ENCODE assay signal across 15 mouse cellular contexts in the genomic region with DNA sequence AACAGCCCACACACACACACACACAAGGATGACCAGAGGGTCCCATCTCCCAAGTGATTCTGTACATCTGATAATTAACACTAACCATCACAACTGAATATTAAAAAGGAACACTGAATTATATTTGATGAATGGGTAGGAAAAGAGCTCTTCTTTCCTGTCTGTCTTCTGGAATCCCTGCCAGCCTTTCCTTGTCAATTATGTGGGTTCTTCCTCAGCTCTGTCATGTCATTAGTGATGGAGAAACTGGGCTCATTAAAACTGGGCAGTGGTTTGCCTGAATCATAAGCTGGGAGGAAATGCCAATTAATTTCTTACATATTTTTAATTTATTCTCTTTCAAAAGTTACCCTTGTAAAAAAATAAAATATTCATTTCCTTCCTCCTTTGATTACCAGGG. TPM values are rescaled to one million over a fixed set of nuclear protein-coding genes. Genes with fewer than 3 reads are reported as not detected.
A peak's percentile ranks its signal among the peaks of the same experiment; 100 is the strongest.
DNase-seq lines count a peak whose midpoint lies in the region; ATAC-seq and TF ChIP-seq lines count a peak whose summit lies in the region.
"Had no signal": no experiment of that assay in that cellular context is flagged by ENCODE, and none has a peak within 500 bp of the region (broad histone marks: within the 10 kb centered on the region; RNA-seq: fewer than 3 reads in every experiment).

No protein-coding gene starts in this region.

- ATAC-seq in midbrain, embryonic 15.5 days (replicated peaks), result peak; percentile 67
- no peak for ATAC-seq in midbrain, embryonic 11.5 days (ENCODE audit: low FRiP score)
- ATAC-seq in liver, embryonic 13.5 days (ENCODE audit: low read depth), result no peak
- ATAC-seq in monocyte, adult 5-6 weeks (replicated peaks; ENCODE audit: insufficient number of reproducible peaks, low FRiP score, low TSS enrichment, poor library complexity, severe bottlenecking), result no peak
- ATAC-seq: forebrain, embryonic 13.5 days; forebrain, embryonic 16.5 days had no signal

- H3K4me2 ChIP-seq in midbrain, embryonic 15.5 days, result no peak overlapping the region
- H3K4me2 ChIP-seq in midbrain, embryonic 11.5 days, result no peak overlapping the region
- H3K4me2 ChIP-seq in liver, embryonic 13.5 days, result no peak overlapping the region
- H3K4me2 ChIP-seq: forebrain, embryonic 13.5 days; heart, embryonic 13.5 days; hindbrain, embryonic 14.5 days had no signal

- peak overlapping the region; percentile 43 for H3K27ac ChIP-seq in midbrain, embryonic 15.5 days
- no peak overlapping the region for H3K27ac ChIP-seq in midbrain, embryonic 11.5 days (ENCODE audit: low read depth, low read length)
- peak overlapping the region; percentile 34; the same call in 1 of the 2 replicates for H3K27ac ChIP-seq in liver, embryonic 13.5 days
- H3K27ac ChIP-seq: heart, adult 2 months; heart, embryonic 10.5 days; heart, embryonic 13.5 days had no signal

- peaks cover 4% of the 10 kb centered on the region for H3K4me1 ChIP-seq in midbrain, embryonic 15.5 days
- no peaks in the 10 kb centered on the region for H3K4me1 ChIP-seq in midbrain, embryonic 11.5 days (ENCODE audit: control insufficient read depth, insufficient read depth, low read length)
- peaks cover 19% of the 10 kb centered on the region for H3K4me1 ChIP-seq in liver, embryonic 13.5 days (replicated peaks)
- H3K4me1 ChIP-seq: forebrain, embryonic 13.5 days; heart, embryonic 10.5 days; heart, embryonic 13.5 days had no signal

- no peaks in the 10 kb centered on the region for H3K36me3 ChIP-seq in midbrain, embryonic 15.5 days (replicated peaks)
- H3K36me3 ChIP-seq in midbrain, embryonic 11.5 days (ENCODE audit: control insufficient read depth, insufficient read depth, low read length), result no peaks in the 10 kb centered on the region
- no peaks in the 10 kb centered on the region for H3K36me3 ChIP-seq in liver, embryonic 13.5 days
- H3K36me3 ChIP-seq: forebrain, embryonic 10.5 days; heart, embryonic 10.5 days; heart, embryonic 13.5 days had no signal

- no peak for DNase-seq in midbrain, embryonic 11.5 days (ENCODE audit: low spot score, missing footprints)
- DNase-seq in Muller cell, postnatal 12 days (ENCODE audit: inconsistent ontology term), result peak; percentile 78
- DNase-seq in brain, embryonic 14.5 days (ENCODE audit: low read depth), result peak; percentile 56
- DNase-seq in liver, embryonic 13.5 days, result no peak
- no peak for DNase-seq in MN1 (ENCODE audit: low spot score)
- DNase-seq in kidney, adult 9 months, result no peak

- H3K9me3 ChIP-seq in midbrain, embryonic 15.5 days, result no peaks in the 10 kb centered on the region
- no peaks in the 10 kb centered on the region for H3K9me3 ChIP-seq in midbrain, embryonic 11.5 days (ENCODE audit: control insufficient read depth, low read length)
- H3K9me3 ChIP-seq in liver, embryonic 13.5 days (replicated peaks), result no peaks in the 10 kb centered on the region
- H3K9me3 ChIP-seq: forebrain, embryonic 10.5 days; forebrain, embryonic 13.5 days; heart, embryonic 10.5 days; heart, embryonic 13.5 days had no signal

- TF ChIP-seq POLR2A in brain, embryonic 14.5 days (IDR thresholded peaks at IDR 0.05; ENCODE audit: borderline replicate concordance, extremely low read depth, insufficient read depth, insufficient read length, poor library complexity, severe bottlenecking), result no peak

- no peak overlapping the region for H3K9ac ChIP-seq in midbrain, embryonic 15.5 days
- no peak overlapping the region for H3K9ac ChIP-seq in midbrain, embryonic 11.5 days (ENCODE audit: low read length)
- H3K9ac ChIP-seq in liver, embryonic 13.5 days, result no peak overlapping the region
- H3K9ac ChIP-seq: forebrain, embryonic 13.5 days; heart, embryonic 13.5 days; hindbrain, embryonic 14.5 days had no signal

- no peak for TF ChIP-seq CTCF in brain, embryonic 14.5 days (IDR thresholded peaks at IDR 0.05; ENCODE audit: borderline replicate concordance, extremely low read depth, insufficient read depth, insufficient read length)

- no peaks in the 10 kb centered on the region for H3K27me3 ChIP-seq in midbrain, embryonic 15.5 days (replicated peaks)
- H3K27me3 ChIP-seq in midbrain, embryonic 11.5 days (ENCODE audit: control insufficient read depth, insufficient read depth, low read length), result no peaks in the 10 kb centered on the region
- no peaks in the 10 kb centered on the region for H3K27me3 ChIP-seq in liver, embryonic 13.5 days
- H3K27me3 ChIP-seq: forebrain, embryonic 13.5 days had no signal

- H3K4me3 ChIP-seq in midbrain, embryonic 15.5 days, result no peak overlapping the region
- no peak overlapping the region for H3K4me3 ChIP-seq in midbrain, embryonic 11.5 days (ENCODE audit: low read depth, low read length)
- no peak overlapping the region for H3K4me3 ChIP-seq in liver, embryonic 13.5 days (replicated peaks)
- H3K4me3 ChIP-seq: forebrain, embryonic 10.5 days; forebrain, embryonic 13.5 days; heart, adult 2 months; heart, embryonic 10.5 days; heart, embryonic 13.5 days had no signal

RNA-seq across cellular contexts. Expression of a gene that starts 18.2 kb away (rescaled TPM):
- 5.1 and 5.3 TPM in 2 replicates for polyA plus RNA-seq in midbrain, embryonic 15.5 days (2015; fragmentation: Nextera tagmentation; extraction: Ambion mirVana)
- polyA plus RNA-seq in midbrain, embryonic 11.5 days (2014; fragmentation: Nextera tagmentation; extraction: Ambion mirVana), result 0.33 and 0.36 TPM in 2 replicates
- polyA plus RNA-seq in brain, embryonic 14.5 days (2012; rRNA removed), result 6.5 and 9.6 TPM in 2 replicates
- polyA plus RNA-seq in liver, embryonic 13.5 days (2015; fragmentation: Nextera tagmentation; extraction: Ambion mirVana), result 8.4 and 8.5 TPM in 2 replicates
- total RNA-seq in monocyte, adult 5-6 weeks (2017), result 0.57 to 1.4 TPM in 2 of 3 replicates, not detected in the other

RNA-seq across cellular contexts. Expression of a gene that starts 29.4 kb away (rescaled TPM):
- 115 and 129 TPM in 2 replicates for polyA plus RNA-seq in midbrain, embryonic 15.5 days (2015; fragmentation: Nextera tagmentation; extraction: Ambion mirVana)
- 157 and 169 TPM in 2 replicates for polyA plus RNA-seq in midbrain, embryonic 11.5 days (2014; fragmentation: Nextera tagmentation; extraction: Ambion mirVana)
- 28.0 and 35.1 TPM in 2 replicates for polyA plus RNA-seq in brain, embryonic 14.5 days (2012; rRNA removed)
- polyA plus RNA-seq in liver, embryonic 13.5 days (2015; fragmentation: Nextera tagmentation; extraction: Ambion mirVana), result 87.5 and 114 TPM in 2 replicates
- 105 to 140 TPM (median 116 TPM) in 3 replicates for total RNA-seq in monocyte, adult 5-6 weeks (2017)

Comparison
In these comparisons a context has a peak if more than half of its experiments do, and no peak if none do; other contexts are left out.
1. DNase-seq: peak in Muller cell, postnatal 12 days (single experiment) and brain, embryonic 14.5 days (single experiment); none in midbrain, embryonic 11.5 days (single experiment), liver, embryonic 13.5 days (single experiment), MN1 (single experiment) and kidney, adult 9 months (single experiment).